Mouse (Mus musculus): Measurements from ENCODE around the gene Atp6v0d1. TPM values are rescaled to one million over a fixed set of nuclear protein-coding genes. Genes with fewer than 3 reads are reported as not detected.

The Atp6v0d1 gene
- polyA plus RNA-seq, 1 experiment from 2014 or later = 254 TPM

- no peak overlapping the region for H3K9ac ChIP-seq (replicated peaks; ENCODE audit: low read depth, low read length)
- no peak overlapping the region for H3K4me3 ChIP-seq (ENCODE audit: low read depth, low read length)
- H3K27ac ChIP-seq (ENCODE audit: low read depth, low read length) = no peak overlapping the region
- no peak overlapping the region for H3K4me2 ChIP-seq (ENCODE audit: low read depth, low read length)
- 92% methylated on average over 3 of the region's 3 CpGs for WGBS
- no peaks in the 10 kb centered on the region for H3K4me1 ChIP-seq (ENCODE audit: control insufficient read depth, insufficient read depth, low read length)
- H3K36me3 ChIP-seq (ENCODE audit: control insufficient read depth, insufficient read depth, low read length) = peaks cover 34% of the 10 kb centered on the region
- no peak for ATAC-seq (ENCODE audit: low read depth)
- no peaks in the 10 kb centered on the region for H3K9me3 ChIP-seq (ENCODE audit: control insufficient read depth, low read length)
- no peaks in the 10 kb centered on the region for H3K27me3 ChIP-seq (ENCODE audit: control insufficient read depth, insufficient read depth, low read length)
These were observed 29.3 kb downstream of the Atp6v0d1 start for GRCm38 (mm10) chr8:105536546-105536945.

- H3K4me3 ChIP-seq (ENCODE audit: low read depth, low read length) = no peak overlapping the region
- peak; percentile 56; the same call in 1 of the 2 replicates for ATAC-seq (ENCODE audit: low read depth)
- no peaks in the 10 kb centered on the region for H3K4me1 ChIP-seq (ENCODE audit: control insufficient read depth, insufficient read depth, low read length)
- no peak overlapping the region for H3K27ac ChIP-seq (ENCODE audit: low read depth, low read length)
- 6% methylated on average over 1 of the region's 1 CpGs for WGBS
- no peaks in the 10 kb centered on the region for H3K9me3 ChIP-seq (ENCODE audit: control insufficient read depth, low read length)
- no peak overlapping the region for H3K4me2 ChIP-seq (ENCODE audit: low read depth, low read length)
- H3K9ac ChIP-seq (replicated peaks; ENCODE audit: low read depth, low read length) = no peak overlapping the region
- H3K36me3 ChIP-seq (ENCODE audit: control insufficient read depth, insufficient read depth, low read length) = peaks cover 35% of the 10 kb centered on the region
- H3K27me3 ChIP-seq (ENCODE audit: control insufficient read depth, insufficient read depth, low read length) = no peaks in the 10 kb centered on the region
These were observed 31.9 kb downstream of the Atp6v0d1 start for GRCm38 (mm10) chr8:105533892-105534329.

GRCm38 (mm10) chr8:105533439-105533838 lies 32.4 kb downstream of the Atp6v0d1 start:
- Histone ChIP-seq H3K27me3 (ENCODE audit: control insufficient read depth, insufficient read depth, low read length) (no peaks in the 10 kb centered on the region), H3K4me1 (ENCODE audit: control insufficient read depth, insufficient read depth, low read length) (no peaks in the 10 kb centered on the region), H3K36me3 (ENCODE audit: control insufficient read depth, insufficient read depth, low read length) (peaks cover 31% of the 10 kb centered on the region), H3K4me2 (ENCODE audit: low read depth, low read length) (no peak overlapping the region), H3K9me3 (ENCODE audit: control insufficient read depth, low read length) (no peaks in the 10 kb centered on the region), H3K9ac (replicated peaks; ENCODE audit: low read depth, low read length) (no peak overlapping the region), H3K27ac (ENCODE audit: low read depth, low read length) (no peak overlapping the region), H3K4me3 (ENCODE audit: low read depth, low read length) (no peak overlapping the region)
- ATAC-seq (ENCODE audit: low read depth) = no peak
- 43% methylated on average over 2 of the region's 2 CpGs for WGBS

- H3K27me3 ChIP-seq (ENCODE audit: control insufficient read depth, insufficient read depth, low read length) = no peaks in the 10 kb centered on the region
- H3K4me3 ChIP-seq (ENCODE audit: low read depth, low read length) = no peak overlapping the region
- 53% methylated on average over 2 of the region's 2 CpGs for WGBS
- ATAC-seq (ENCODE audit: low read depth) = no peak
- no peak overlapping the region for H3K27ac ChIP-seq (ENCODE audit: low read depth, low read length)
- H3K36me3 ChIP-seq (ENCODE audit: control insufficient read depth, insufficient read depth, low read length) = peaks cover 23% of the 10 kb centered on the region
- no peaks in the 10 kb centered on the region for H3K9me3 ChIP-seq (ENCODE audit: control insufficient read depth, low read length)
- H3K4me1 ChIP-seq (ENCODE audit: control insufficient read depth, insufficient read depth, low read length) = no peaks in the 10 kb centered on the region
- H3K9ac ChIP-seq (replicated peaks; ENCODE audit: low read depth, low read length) = no peak overlapping the region
- no peak overlapping the region for H3K4me2 ChIP-seq (ENCODE audit: low read depth, low read length)
These were observed 34.1 kb downstream of the Atp6v0d1 start for GRCm38 (mm10) chr8:105531774-105532173.

GRCm38 (mm10) chr8:105529271-105529670 lies 36.6 kb downstream of the Atp6v0d1 start:
- Histone ChIP-seq H3K27ac (ENCODE audit: low read depth, low read length) (no peak overlapping the region), H3K9me3 (ENCODE audit: control insufficient read depth, low read length) (no peaks in the 10 kb centered on the region), H3K4me1 (ENCODE audit: control insufficient read depth, insufficient read depth, low read length) (no peaks in the 10 kb centered on the region), H3K4me3 (ENCODE audit: low read depth, low read length) (no peak overlapping the region), H3K27me3 (ENCODE audit: control insufficient read depth, insufficient read depth, low read length) (no peaks in the 10 kb centered on the region), H3K9ac (replicated peaks; ENCODE audit: low read depth, low read length) (no peak overlapping the region), H3K4me2 (ENCODE audit: low read depth, low read length) (no peak overlapping the region), H3K36me3 (ENCODE audit: control insufficient read depth, insufficient read depth, low read length) (peaks cover 20% of the 10 kb centered on the region)
- ATAC-seq (ENCODE audit: low read depth) = no peak
- WGBS = 90% methylated on average over 3 of the region's 3 CpGs

GRCm38 (mm10) chr8:105528206-105528605 lies 37.6 kb downstream of the Atp6v0d1 start:
- ATAC-seq (ENCODE audit: low read depth) = no peak
- H3K9me3 ChIP-seq (ENCODE audit: control insufficient read depth, low read length) = no peaks in the 10 kb centered on the region
- no peaks in the 10 kb centered on the region for H3K4me1 ChIP-seq (ENCODE audit: control insufficient read depth, insufficient read depth, low read length)
- no peak overlapping the region for H3K4me2 ChIP-seq (ENCODE audit: low read depth, low read length)
- H3K36me3 ChIP-seq (ENCODE audit: control insufficient read depth, insufficient read depth, low read length) = peaks cover 18% of the 10 kb centered on the region
- H3K9ac ChIP-seq (replicated peaks; ENCODE audit: low read depth, low read length) = no peak overlapping the region
- no peak overlapping the region for H3K27ac ChIP-seq (ENCODE audit: low read depth, low read length)
- H3K4me3 ChIP-seq (ENCODE audit: low read depth, low read length) = no peak overlapping the region
- H3K27me3 ChIP-seq (ENCODE audit: control insufficient read depth, insufficient read depth, low read length) = no peaks in the 10 kb centered on the region
- WGBS = 95% methylated on average over 1 of the region's 1 CpGs

- Histone ChIP-seq H3K9me3 (ENCODE audit: control insufficient read depth, low read length) (no peaks in the 10 kb centered on the region), H3K4me3 (ENCODE audit: low read depth, low read length) (no peak overlapping the region), H3K36me3 (ENCODE audit: control insufficient read depth, insufficient read depth, low read length) (peaks cover 24% of the 10 kb centered on the region), H3K27me3 (ENCODE audit: control insufficient read depth, insufficient read depth, low read length) (no peaks in the 10 kb centered on the region), H3K27ac (ENCODE audit: low read depth, low read length) (no peak overlapping the region), H3K9ac (replicated peaks; ENCODE audit: low read depth, low read length) (no peak overlapping the region), H3K4me2 (ENCODE audit: low read depth, low read length) (no peak overlapping the region), H3K4me1 (ENCODE audit: control insufficient read depth, insufficient read depth, low read length) (no peaks in the 10 kb centered on the region)
- 80% methylated on average over 2 of the region's 2 CpGs for WGBS
- 0 out of 2 replicates have a peak, but pooled peaks have one; percentile 23 for ATAC-seq (ENCODE audit: low read depth)
These were observed 38.7 kb downstream of the Atp6v0d1 start for GRCm38 (mm10) chr8:105527110-105527509.

- ATAC-seq (ENCODE audit: low read depth) = no peak
These were observed 43.0 kb downstream of the Atp6v0d1 start for GRCm38 (mm10) chr8:105522890-105523289.

GRCm38 (mm10) chr8:105521995-105522769 lies 43.7 kb downstream of the Atp6v0d1 start:
- H3K9ac ChIP-seq (replicated peaks; ENCODE audit: low read depth, low read length) = no peak overlapping the region
- H3K27ac ChIP-seq (ENCODE audit: low read depth, low read length) = no peak overlapping the region
- ATAC-seq (ENCODE audit: low read depth) = no peak
- no peaks in the 10 kb centered on the region for H3K9me3 ChIP-seq (ENCODE audit: control insufficient read depth, low read length)
- H3K4me1 ChIP-seq (ENCODE audit: control insufficient read depth, insufficient read depth, low read length) = peaks cover 14% of the 10 kb centered on the region
- H3K36me3 ChIP-seq (ENCODE audit: control insufficient read depth, insufficient read depth, low read length) = peaks cover 17% of the 10 kb centered on the region
- H3K27me3 ChIP-seq (ENCODE audit: control insufficient read depth, insufficient read depth, low read length) = no peaks in the 10 kb centered on the region; the same call in 1 of the 2 replicates
- no peak overlapping the region for H3K4me2 ChIP-seq (ENCODE audit: low read depth, low read length)
- 86% methylated on average over 21 of the region's 21 CpGs for WGBS
- no peak overlapping the region for H3K4me3 ChIP-seq (ENCODE audit: low read depth, low read length)

More at GRCm38 (mm10) chr8:105522890-105523289, 43.0 kb downstream of the Atp6v0d1 start:
- Histone ChIP-seq H3K9ac (replicated peaks; ENCODE audit: low read depth, low read length) (no peak overlapping the region), H3K4me2 (ENCODE audit: low read depth, low read length) (no peak overlapping the region), H3K36me3 (ENCODE audit: control insufficient read depth, insufficient read depth, low read length) (peaks cover 19% of the 10 kb centered on the region), H3K27ac (ENCODE audit: low read depth, low read length) (no peak overlapping the region), H3K9me3 (ENCODE audit: control insufficient read depth, low read length) (no peaks in the 10 kb centered on the region), H3K4me1 (ENCODE audit: control insufficient read depth, insufficient read depth, low read length) (peaks cover 14% of the 10 kb centered on the region), H3K27me3 (ENCODE audit: control insufficient read depth, insufficient read depth, low read length) (no peaks in the 10 kb centered on the region), H3K4me3 (ENCODE audit: low read depth, low read length) (no peak overlapping the region)
- 72% methylated on average over 9 of the region's 9 CpGs for WGBS

All from neural tube, embryonic 14.5 days (tissue).